Mouse (Mus musculus) megakaryocyte, embryonic 14.5 days (primary cell): ENCODE data around the gene Nhp2.

Experiments used
- FLI1 ChIP-seq: IDR thresholded peaks from 2 replicates; pipeline ENCODE4 v1.6.1; 2012; ENCODE audit warnings: low read length, inconsistent platforms, mixed read lengths
- GATA1 ChIP-seq: IDR thresholded peaks from 3 replicates; pipeline ENCODE4 v1.6.1; 2012; ENCODE audit warnings: mixed read lengths, low read length, inconsistent platforms, borderline replicate concordance

- TF ChIP-seq GATA1 = no peak
- TF ChIP-seq FLI1 = no peak
Observed at GRCm38 (mm10) chr11:51654891-51655290, 35.4 kb downstream of the Nhp2 start.
